Mouse (Mus musculus): ENCODE data around the gene Mvp. TPM values are rescaled to one million over a fixed set of nuclear protein-coding genes. Genes with fewer than 3 reads are reported as not detected.

Mvp gene
- polyA plus RNA-seq, 1 experiment from 2014 or later = 4.0 TPM

- H3K4me1 ChIP-seq (replicated peaks; ENCODE audit: control insufficient read depth, insufficient read depth, low read length) = peaks cover 59% of the 10 kb centered on the region
- peak overlapping the region; percentile 51 for H3K4me3 ChIP-seq (replicated peaks; ENCODE audit: low read length)
- no peaks in the 10 kb centered on the region for H3K9me3 ChIP-seq (ENCODE audit: control insufficient read depth, low read length)
- no peak for DNase-seq (ENCODE audit: low spot score)
- H3K9ac ChIP-seq = peak overlapping the region; percentile 82
- ATAC-seq (ENCODE audit: low FRiP score) = no peak
- peak overlapping the region; percentile 81 for H3K27ac ChIP-seq
- peaks cover 37% of the 10 kb centered on the region for H3K36me3 ChIP-seq (replicated peaks; ENCODE audit: control insufficient read depth, insufficient read depth)
- H3K27me3 ChIP-seq (ENCODE audit: control insufficient read depth, insufficient read depth, low read length) = no peaks in the 10 kb centered on the region
- H3K4me2 ChIP-seq (replicated peaks) = peak overlapping the region; percentile 84
- 26% methylated on average over 5 of the region's 5 CpGs for WGBS
These were observed 6.1 kb upstream of the Mvp start for GRCm38 (mm10) chr7:127020491-127020890.

- peak overlapping the region; percentile 51 for H3K4me3 ChIP-seq (replicated peaks; ENCODE audit: low read length)
- H3K9ac ChIP-seq = peak overlapping the region; percentile 82
- H3K27me3 ChIP-seq (ENCODE audit: control insufficient read depth, insufficient read depth, low read length) = no peaks in the 10 kb centered on the region
- H3K27ac ChIP-seq = no peak overlapping the region; the same call in 1 of the 2 replicates
- DNase-seq (ENCODE audit: low spot score) = no peak
- peaks cover 42% of the 10 kb centered on the region for H3K36me3 ChIP-seq (replicated peaks; ENCODE audit: control insufficient read depth, insufficient read depth)
- H3K9me3 ChIP-seq (ENCODE audit: control insufficient read depth, low read length) = no peaks in the 10 kb centered on the region
- 53% methylated on average over 3 of the region's 3 CpGs for WGBS
- peak overlapping the region; percentile 84 for H3K4me2 ChIP-seq (replicated peaks)
- ATAC-seq (ENCODE audit: low FRiP score) = no peak
- H3K4me1 ChIP-seq (replicated peaks; ENCODE audit: control insufficient read depth, insufficient read depth, low read length) = peaks cover 63% of the 10 kb centered on the region
These were observed 5.6 kb upstream of the Mvp start for GRCm38 (mm10) chr7:127020031-127020430.

GRCm38 (mm10) chr7:127019306-127019960 lies 5.0 kb upstream of the Mvp start:
- WGBS = 77% methylated on average over 14 of the region's 14 CpGs
- Histone ChIP-seq H3K27me3 (ENCODE audit: control insufficient read depth, insufficient read depth, low read length) (no peaks in the 10 kb centered on the region), H3K27ac (no peak overlapping the region), H3K4me2 (replicated peaks) (peak overlapping the region; percentile 84), H3K9ac (peak overlapping the region; percentile 82), H3K4me3 (replicated peaks; ENCODE audit: low read length) (peak overlapping the region; percentile 51; the same call in 1 of the 2 replicates), H3K9me3 (ENCODE audit: control insufficient read depth, low read length) (no peaks in the 10 kb centered on the region), H3K36me3 (replicated peaks; ENCODE audit: control insufficient read depth, insufficient read depth) (peaks cover 44% of the 10 kb centered on the region), H3K4me1 (replicated peaks; ENCODE audit: control insufficient read depth, insufficient read depth, low read length) (peaks cover 62% of the 10 kb centered on the region)
- DNase-seq (ENCODE audit: low spot score) (no peak), ATAC-seq (ENCODE audit: low FRiP score) (no peak)

- Histone ChIP-seq H3K4me2 (replicated peaks) (peak overlapping the region; percentile 84), H3K4me3 (replicated peaks; ENCODE audit: low read length) (no peak overlapping the region), H3K4me1 (replicated peaks; ENCODE audit: control insufficient read depth, insufficient read depth, low read length) (peaks cover 57% of the 10 kb centered on the region), H3K27me3 (ENCODE audit: control insufficient read depth, insufficient read depth, low read length) (no peaks in the 10 kb centered on the region), H3K27ac (peak overlapping the region; percentile 39; the same call in 1 of the 2 replicates), H3K36me3 (replicated peaks; ENCODE audit: control insufficient read depth, insufficient read depth) (peaks cover 43% of the 10 kb centered on the region), H3K9ac (peak overlapping the region; percentile 82), H3K9me3 (ENCODE audit: control insufficient read depth, low read length) (no peaks in the 10 kb centered on the region)
- ATAC-seq (ENCODE audit: low FRiP score) (no peak), DNase-seq (ENCODE audit: low spot score) (no peak)
- 89% methylated on average over 15 of the region's 15 CpGs for WGBS
These were observed 4.2 kb upstream of the Mvp start for GRCm38 (mm10) chr7:127018416-127019305.

GRCm38 (mm10) chr7:127017950-127018345 lies 3.5 kb upstream of the Mvp start:
- Histone ChIP-seq H3K9ac (peak overlapping the region; percentile 37; the same call in 1 of the 2 replicates), H3K4me1 (replicated peaks; ENCODE audit: control insufficient read depth, insufficient read depth, low read length) (peaks cover 55% of the 10 kb centered on the region)
- no peak for ATAC-seq (ENCODE audit: low FRiP score)

GRCm38 (mm10) chr7:127016971-127017949 lies 2.8 kb upstream of the Mvp start, which contains the start of gene Pagr1a:
Gene Pagr1a, minus strand, starts transcription at chr7:127017352.
- no peaks in the 10 kb centered on the region for H3K27me3 ChIP-seq (ENCODE audit: control insufficient read depth, insufficient read depth, low read length)
- peak within 1 kb of the TSS; percentile 96 for H3K27ac ChIP-seq
- H3K4me1 ChIP-seq (replicated peaks; ENCODE audit: control insufficient read depth, insufficient read depth, low read length) = peaks cover 49% of the 10 kb centered on the region
- H3K36me3 ChIP-seq (replicated peaks; ENCODE audit: control insufficient read depth, insufficient read depth) = peaks cover 43% of the 10 kb centered on the region
- WGBS = 3% methylated on average over 39 of the region's 39 CpGs
- ATAC-seq (ENCODE audit: low FRiP score) = peak; percentile 83
- peak within 1 kb of the TSS; percentile 57 for H3K4me3 ChIP-seq (replicated peaks; ENCODE audit: low read length)
- H3K9me3 ChIP-seq (ENCODE audit: control insufficient read depth, low read length) = no peaks in the 10 kb centered on the region
- DNase-seq (ENCODE audit: low spot score) = peak; percentile 100
- H3K9ac ChIP-seq = peak within 1 kb of the TSS; percentile 90
- peak within 1 kb of the TSS; percentile 84 for H3K4me2 ChIP-seq (replicated peaks)

More at GRCm38 (mm10) chr7:127017950-127018345, 3.5 kb upstream of the Mvp start:
- H3K27me3 ChIP-seq (ENCODE audit: control insufficient read depth, insufficient read depth, low read length) = no peaks in the 10 kb centered on the region
- 0 out of 2 replicates have a peak overlapping the region, but pooled peaks have one; percentile 57 for H3K4me3 ChIP-seq (replicated peaks; ENCODE audit: low read length)
- no peak for DNase-seq (ENCODE audit: low spot score)
- H3K9me3 ChIP-seq (ENCODE audit: control insufficient read depth, low read length) = no peaks in the 10 kb centered on the region
- H3K27ac ChIP-seq = peak overlapping the region; percentile 96; the same call in 1 of the 2 replicates
- peak overlapping the region; percentile 84 for H3K4me2 ChIP-seq (replicated peaks)
- WGBS = 63% methylated on average over 6 of the region's 6 CpGs
- H3K36me3 ChIP-seq (replicated peaks; ENCODE audit: control insufficient read depth, insufficient read depth) = peaks cover 43% of the 10 kb centered on the region

GRCm38 (mm10) chr7:127016486-127016938 lies 2.1 kb upstream of the Mvp start:
- Histone ChIP-seq H3K9ac (peak overlapping the region; percentile 90), H3K27me3 (ENCODE audit: control insufficient read depth, insufficient read depth, low read length) (no peaks in the 10 kb centered on the region), H3K4me3 (replicated peaks; ENCODE audit: low read length) (peak overlapping the region; percentile 57), H3K36me3 (replicated peaks; ENCODE audit: control insufficient read depth, insufficient read depth) (peaks cover 38% of the 10 kb centered on the region), H3K4me1 (replicated peaks; ENCODE audit: control insufficient read depth, insufficient read depth, low read length) (peaks cover 46% of the 10 kb centered on the region), H3K9me3 (ENCODE audit: control insufficient read depth, low read length) (no peaks in the 10 kb centered on the region), H3K4me2 (replicated peaks) (peak overlapping the region; percentile 76), H3K27ac (peak overlapping the region; percentile 96)
- ATAC-seq (ENCODE audit: low FRiP score) (peak; percentile 32), DNase-seq (ENCODE audit: low spot score) (no peak)
- 0% methylated on average over 22 of the region's 22 CpGs for WGBS

- Histone ChIP-seq H3K36me3 (replicated peaks; ENCODE audit: control insufficient read depth, insufficient read depth) (peaks cover 38% of the 10 kb centered on the region), H3K4me3 (replicated peaks; ENCODE audit: low read length) (peak within 1 kb of the TSS; percentile 57), H3K4me1 (replicated peaks; ENCODE audit: control insufficient read depth, insufficient read depth, low read length) (peaks cover 44% of the 10 kb centered on the region), H3K27ac (peak within 1 kb of the TSS; percentile 96), H3K9me3 (ENCODE audit: control insufficient read depth, low read length) (no peaks in the 10 kb centered on the region), H3K9ac (peak within 1 kb of the TSS; percentile 90), H3K27me3 (ENCODE audit: control insufficient read depth, insufficient read depth, low read length) (no peaks in the 10 kb centered on the region), H3K4me2 (replicated peaks) (peak within 1 kb of the TSS; percentile 76)
- ATAC-seq (ENCODE audit: low FRiP score) (no peak), DNase-seq (ENCODE audit: low spot score) (no peak)
These were observed 1.9 kb upstream of the Mvp start, which contains the start of gene Pagr1b for GRCm38 (mm10) chr7:127016481-127016485. Gene Pagr1b, minus strand, starts transcription at chr7:127016484.

All from hindbrain, embryonic 14.5 days (tissue).